Mouse (Mus musculus): ENCODE results near the gene Ccdc27. TPM values are rescaled to one million over a fixed set of nuclear protein-coding genes. Genes with fewer than 3 reads are reported as not detected.

Ccdc27 gene
- polyA plus RNA-seq, 1 experiment from 2014 or later = not detected

DNA sequence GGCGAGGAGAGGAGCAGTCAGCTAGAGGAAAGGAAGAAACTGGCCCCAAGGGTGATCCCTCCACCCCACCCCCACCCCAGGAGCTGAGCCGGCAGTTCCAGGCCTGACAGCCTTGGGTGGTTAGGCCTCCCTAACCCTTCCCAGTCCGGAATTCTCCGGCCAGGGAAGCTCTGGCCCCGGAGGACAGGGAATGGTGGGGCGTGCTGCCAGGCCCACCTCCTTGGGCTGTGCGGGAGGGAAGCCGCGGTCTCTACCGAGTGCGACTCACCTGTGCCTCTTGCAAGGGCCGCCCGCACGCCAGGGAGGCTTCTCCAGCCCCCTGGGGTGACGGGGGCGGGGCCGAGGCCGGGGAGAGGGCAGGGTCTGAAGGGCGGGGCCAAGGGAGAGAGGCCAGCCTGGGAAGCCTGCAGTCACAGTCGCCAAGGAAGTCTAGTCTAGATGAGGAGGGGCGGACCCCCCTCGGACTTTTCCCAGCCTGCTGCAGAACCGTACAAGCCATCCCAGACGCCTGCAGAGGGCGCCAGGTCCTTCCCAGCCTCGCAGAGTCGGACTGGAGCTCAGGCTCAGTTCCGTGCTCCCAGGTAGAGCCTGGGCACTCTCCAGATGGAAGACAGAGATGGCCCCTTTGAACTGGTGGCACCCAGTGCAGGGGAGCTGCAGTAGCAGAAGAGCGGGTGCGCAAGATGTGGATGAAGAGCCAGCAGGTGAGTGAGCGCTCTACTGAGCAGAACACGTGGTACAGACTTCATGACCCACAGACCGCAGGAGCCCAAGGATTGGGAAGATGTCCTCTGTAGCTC lies 16.6 kb downstream of the Ccdc27 start, which contains the start of gene Smim1:
Gene Smim1, minus strand, starts transcription at position 590 of the 800 bp plus-strand sequence.
- peak within 1 kb of the TSS; percentile 99 for H3K27ac ChIP-seq
- DNase-seq (peak; percentile 86), ATAC-seq (ENCODE audit: low read depth) (peak; percentile 61)
- H3K4me1 ChIP-seq (replicated peaks) = peaks cover 70% of the 10 kb centered on the region
- H3K9ac ChIP-seq = peak within 1 kb of the TSS; percentile 91
- WGBS (ENCODE audit: insufficient replicate concordance) = under 1% methylated on average over 33 of the region's 33 CpGs
- peak within 1 kb of the TSS; percentile 80 for H3K4me3 ChIP-seq (replicated peaks)
- H3K36me3 ChIP-seq = peaks cover 41% of the 10 kb centered on the region
- peak within 1 kb of the TSS; percentile 79 for H3K4me2 ChIP-seq
- H3K9me3 ChIP-seq (replicated peaks) = no peaks in the 10 kb centered on the region
- H3K27me3 ChIP-seq = no peaks in the 10 kb centered on the region

DNA sequence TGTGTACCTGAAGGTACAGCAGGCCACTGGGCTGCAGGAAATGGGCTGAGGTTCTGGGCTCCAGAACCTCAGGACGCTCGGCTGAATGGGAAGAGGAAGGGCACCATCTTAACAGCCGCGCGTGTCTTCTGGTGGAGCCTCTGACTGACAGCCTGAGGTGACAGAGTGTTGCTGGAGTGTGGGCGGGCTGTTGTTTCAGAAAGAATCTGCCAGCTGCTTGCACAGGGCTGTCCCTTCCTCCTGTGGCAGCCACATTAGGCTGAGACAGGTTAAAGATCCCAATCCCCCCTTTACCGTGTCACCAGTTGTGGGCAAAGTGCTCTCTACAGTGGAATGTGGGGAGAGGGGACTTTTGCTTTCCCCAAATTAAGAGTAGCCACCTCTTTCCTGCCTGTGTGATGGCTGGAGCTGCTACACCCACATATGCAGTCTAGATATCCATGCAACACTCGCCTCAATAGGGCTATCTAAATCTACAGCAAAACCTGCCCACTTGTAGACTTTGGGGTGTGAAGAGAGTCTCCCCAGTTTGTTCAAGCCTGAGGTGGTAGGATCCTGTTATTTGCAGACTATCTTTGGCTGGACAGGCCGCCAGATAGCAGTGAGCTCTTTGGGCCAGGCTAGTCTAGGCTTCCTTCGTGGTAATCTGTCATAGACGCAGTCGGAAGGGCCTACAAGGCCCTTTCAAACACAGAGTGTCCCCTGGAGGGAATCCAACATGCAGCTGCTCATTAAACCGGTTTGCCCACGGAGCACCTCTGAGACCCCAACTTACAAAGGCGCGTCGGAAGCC lies 17.6 kb downstream of the Ccdc27 start:
- Histone ChIP-seq H3K9me3 (replicated peaks) (no peaks in the 10 kb centered on the region), H3K4me1 (replicated peaks) (peaks cover 73% of the 10 kb centered on the region), H3K27me3 (no peaks in the 10 kb centered on the region), H3K4me3 (replicated peaks) (peak overlapping the region; percentile 80), H3K36me3 (peaks cover 41% of the 10 kb centered on the region), H3K9ac (peak overlapping the region; percentile 91), H3K4me2 (peak overlapping the region; percentile 79), H3K27ac (peak overlapping the region; percentile 99)
- no peak for ATAC-seq (ENCODE audit: low read depth)
- peak; percentile 43 for DNase-seq
- WGBS (ENCODE audit: insufficient replicate concordance) = 10% methylated on average over 17 of the region's 17 CpGs

DNA sequence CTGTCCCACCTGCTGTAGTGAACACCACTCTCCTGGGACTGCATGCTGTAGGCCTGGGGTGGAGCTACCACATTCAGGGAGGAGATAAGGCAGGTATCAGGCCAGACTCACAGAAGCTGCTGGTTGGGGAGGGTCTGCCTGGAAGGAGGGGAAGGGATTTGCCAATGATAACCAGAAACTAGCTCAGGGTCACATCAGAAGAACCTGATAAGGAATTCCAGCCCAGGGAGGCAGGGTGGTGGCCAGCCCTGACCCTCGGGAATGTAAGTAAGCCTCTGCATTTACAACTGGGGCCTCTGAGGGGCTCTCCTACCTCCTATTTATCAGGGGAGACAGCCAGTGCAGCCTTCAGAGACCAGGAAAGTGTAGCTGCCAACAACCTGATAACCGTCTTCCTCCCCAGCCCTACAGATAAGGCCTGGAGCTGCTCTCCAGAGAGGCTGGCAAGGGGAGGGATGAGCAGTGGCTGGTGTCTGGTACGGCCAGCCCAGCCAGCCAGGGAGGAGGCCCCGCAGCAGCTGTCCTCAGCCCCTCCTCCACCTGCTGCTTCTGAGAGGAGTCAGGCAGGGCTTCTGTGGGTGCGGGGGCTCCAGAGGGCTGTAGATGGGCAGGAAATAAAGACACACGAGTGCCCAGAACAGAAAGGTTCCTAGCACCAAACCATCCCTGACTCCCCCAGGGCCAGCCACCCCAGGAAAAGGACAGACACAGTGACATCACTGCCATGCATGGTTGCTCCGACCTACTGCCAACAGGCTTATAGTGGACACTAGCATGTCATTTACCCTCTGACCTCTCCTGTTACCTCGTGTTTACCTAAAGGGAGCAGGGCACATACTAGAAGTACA lies 18.5 kb downstream of the Ccdc27 start:
- peak overlapping the region; percentile 80 for H3K4me3 ChIP-seq (replicated peaks)
- H3K27me3 ChIP-seq = no peaks in the 10 kb centered on the region
- WGBS (ENCODE audit: insufficient replicate concordance) = 1% methylated on average over 8 of the region's 8 CpGs
- ATAC-seq (ENCODE audit: low read depth) = peak; percentile 85
- peak overlapping the region; percentile 91 for H3K9ac ChIP-seq
- peak overlapping the region; percentile 99 for H3K27ac ChIP-seq
- peak; percentile 88 for DNase-seq
- peaks cover 81% of the 10 kb centered on the region for H3K4me1 ChIP-seq (replicated peaks)
- H3K4me2 ChIP-seq = peak overlapping the region; percentile 79
- no peaks in the 10 kb centered on the region for H3K9me3 ChIP-seq (replicated peaks)
- H3K36me3 ChIP-seq = peaks cover 48% of the 10 kb centered on the region

DNA sequence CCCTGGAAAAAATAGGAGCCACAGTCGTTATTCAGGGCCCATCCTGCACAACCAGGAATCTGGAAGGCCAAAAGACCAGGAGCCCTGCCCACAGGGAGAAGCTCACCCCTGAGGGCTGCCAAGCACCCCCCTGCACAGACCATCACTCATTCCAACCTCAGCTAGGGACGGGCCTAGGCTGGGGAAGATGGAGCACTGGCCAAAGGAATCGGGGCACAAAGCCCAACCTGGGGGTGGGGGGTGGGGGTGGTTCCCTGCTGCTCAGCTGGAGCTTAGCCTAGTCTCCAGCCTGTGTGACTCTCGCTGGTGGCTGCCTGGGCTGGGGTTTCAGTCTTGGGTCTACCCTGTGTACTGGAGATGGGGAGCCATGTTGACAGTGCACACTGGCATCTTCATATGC lies 19.6 kb downstream of the Ccdc27 start:
- DNase-seq (no peak), ATAC-seq (ENCODE audit: low read depth) (no peak)
- peak overlapping the region; percentile 99 for H3K27ac ChIP-seq
- WGBS (ENCODE audit: insufficient replicate concordance) = 51% methylated on average over 4 of the region's 4 CpGs
- peaks cover 75% of the 10 kb centered on the region for H3K4me1 ChIP-seq (replicated peaks)
- peaks cover 59% of the 10 kb centered on the region for H3K36me3 ChIP-seq
- peak overlapping the region; percentile 80 for H3K4me3 ChIP-seq (replicated peaks)
- peak overlapping the region; percentile 79 for H3K4me2 ChIP-seq
- no peaks in the 10 kb centered on the region for H3K9me3 ChIP-seq (replicated peaks)
- no peaks in the 10 kb centered on the region for H3K27me3 ChIP-seq
- H3K9ac ChIP-seq = peak overlapping the region; percentile 91

DNA sequence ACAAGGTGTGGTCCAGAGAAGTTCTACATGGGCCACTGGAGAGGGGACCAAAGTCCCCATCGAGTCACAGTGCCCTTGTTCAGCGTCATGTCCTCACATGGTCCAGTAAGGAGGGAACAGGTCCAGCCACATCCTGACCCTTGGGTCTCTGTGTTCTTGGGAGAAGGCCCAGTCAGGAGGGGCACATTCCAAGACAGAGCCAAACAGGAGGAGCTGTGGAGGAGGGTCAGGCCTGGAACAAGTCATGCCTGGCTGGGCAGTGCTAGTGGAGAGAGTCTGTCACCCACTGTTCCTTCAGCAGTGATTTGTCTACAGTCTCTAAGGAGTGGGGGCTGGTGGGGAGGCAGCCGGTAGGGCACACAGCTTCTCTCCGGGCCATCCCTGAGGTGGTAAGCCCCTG lies 20.1 kb downstream of the Ccdc27 start:
- Histone ChIP-seq H3K27me3 (no peaks in the 10 kb centered on the region), H3K4me1 (replicated peaks) (peaks cover 71% of the 10 kb centered on the region), H3K36me3 (peaks cover 63% of the 10 kb centered on the region), H3K27ac (peak overlapping the region; percentile 99), H3K4me3 (replicated peaks) (peak overlapping the region; percentile 80), H3K4me2 (peak overlapping the region; percentile 79), H3K9me3 (replicated peaks) (no peaks in the 10 kb centered on the region), H3K9ac (peak overlapping the region; percentile 91)
- DNase-seq (no peak), ATAC-seq (ENCODE audit: low read depth) (no peak)
- WGBS (ENCODE audit: insufficient replicate concordance) = 83% methylated on average over 4 of the region's 4 CpGs

DNA sequence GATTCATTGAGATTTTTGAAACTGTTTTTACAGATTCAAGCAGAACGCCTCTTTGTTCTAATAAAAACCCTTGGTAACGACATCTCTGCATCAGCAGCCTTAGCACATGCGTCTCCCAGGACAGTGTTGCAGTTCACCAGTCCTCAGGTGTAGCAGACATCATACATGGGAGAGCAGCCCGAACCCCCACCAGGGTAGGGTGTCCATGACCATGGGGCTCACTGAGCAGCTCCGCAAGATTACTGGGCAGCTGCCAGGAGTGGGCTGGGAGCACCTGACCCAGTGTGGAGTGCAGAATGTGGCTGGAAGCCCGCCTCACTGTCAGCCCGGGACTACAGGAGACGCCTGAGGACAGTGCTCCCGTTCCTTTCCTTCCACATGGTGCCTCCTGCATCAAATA lies 21.0 kb downstream of the Ccdc27 start:
- Histone ChIP-seq H3K27ac (peak overlapping the region; percentile 99), H3K27me3 (no peaks in the 10 kb centered on the region), H3K36me3 (peaks cover 73% of the 10 kb centered on the region), H3K4me1 (replicated peaks) (peaks cover 61% of the 10 kb centered on the region), H3K4me2 (peak overlapping the region; percentile 79), H3K9ac (peak overlapping the region; percentile 91; the same call in 1 of the 2 replicates), H3K4me3 (replicated peaks) (no peak overlapping the region), H3K9me3 (replicated peaks) (no peaks in the 10 kb centered on the region)
- ATAC-seq (ENCODE audit: low read depth) (no peak), DNase-seq (no peak)
- 73% methylated on average over 9 of the region's 9 CpGs for WGBS (ENCODE audit: insufficient replicate concordance)

DNA sequence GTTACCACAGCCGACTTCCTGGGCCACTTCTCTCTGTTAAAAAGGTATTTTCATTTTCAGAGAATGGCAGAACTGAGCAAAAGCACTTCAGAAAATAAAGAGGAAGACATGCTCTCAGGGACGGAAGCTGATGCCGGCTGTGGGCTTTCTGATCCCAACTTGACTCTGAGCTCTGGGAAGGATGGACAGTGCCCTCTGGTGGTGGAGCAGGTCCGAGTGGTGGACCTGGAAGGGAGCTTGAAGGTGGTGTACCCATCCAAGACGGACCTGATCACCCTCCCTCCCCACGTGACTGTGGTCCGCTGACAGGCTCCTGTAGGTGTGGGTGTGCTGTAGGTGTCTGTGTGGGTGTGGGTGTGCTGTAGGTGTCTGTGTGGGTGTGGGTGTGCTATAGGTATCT lies 22.9 kb downstream of the Ccdc27 start:
- Histone ChIP-seq H3K4me2 (no peak overlapping the region), H3K27me3 (no peaks in the 10 kb centered on the region), H3K9me3 (replicated peaks) (no peaks in the 10 kb centered on the region), H3K4me3 (replicated peaks) (no peak overlapping the region), H3K4me1 (replicated peaks) (peaks cover 52% of the 10 kb centered on the region), H3K36me3 (peaks cover 91% of the 10 kb centered on the region), H3K27ac (peak overlapping the region; percentile 99; the same call in 1 of the 2 replicates), H3K9ac (no peak overlapping the region)
- ATAC-seq (ENCODE audit: low read depth) (no peak), DNase-seq (peak; percentile 46)
- 60% methylated on average over 7 of the region's 7 CpGs for WGBS (ENCODE audit: insufficient replicate concordance)

DNA sequence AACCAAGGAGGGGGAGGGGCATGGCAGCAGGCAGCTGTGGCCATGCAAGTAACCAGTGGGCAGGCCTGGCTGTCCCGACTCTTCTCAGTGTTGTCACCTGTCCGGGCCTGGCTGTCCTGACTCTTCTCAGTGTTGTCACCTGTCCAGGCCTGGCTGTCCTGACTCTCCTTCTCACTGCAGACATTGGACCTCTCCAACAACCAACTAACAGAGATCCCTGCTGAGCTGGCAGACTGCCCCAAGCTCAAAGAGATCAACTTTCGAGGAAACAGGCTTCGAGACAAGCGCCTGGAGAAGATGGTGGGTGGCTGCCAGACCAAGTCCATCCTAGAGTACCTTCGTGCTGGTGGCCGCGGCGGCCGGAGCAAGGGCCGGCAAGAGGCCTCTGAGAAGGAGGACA lies 27.0 kb downstream of the Ccdc27 start:
- H3K9me3 ChIP-seq (replicated peaks) = no peaks in the 10 kb centered on the region
- ATAC-seq (ENCODE audit: low read depth) (no peak), DNase-seq (no peak)
- peaks cover 48% of the 10 kb centered on the region for H3K4me1 ChIP-seq (replicated peaks)
- 91% methylated on average over 11 of the region's 11 CpGs for WGBS (ENCODE audit: insufficient replicate concordance)
- H3K27me3 ChIP-seq = no peaks in the 10 kb centered on the region
- no peak overlapping the region for H3K9ac ChIP-seq
- peaks cover 72% of the 10 kb centered on the region for H3K36me3 ChIP-seq
- H3K4me2 ChIP-seq = no peak overlapping the region
- no peak overlapping the region for H3K4me3 ChIP-seq (replicated peaks)
- no peak overlapping the region for H3K27ac ChIP-seq

DNA sequence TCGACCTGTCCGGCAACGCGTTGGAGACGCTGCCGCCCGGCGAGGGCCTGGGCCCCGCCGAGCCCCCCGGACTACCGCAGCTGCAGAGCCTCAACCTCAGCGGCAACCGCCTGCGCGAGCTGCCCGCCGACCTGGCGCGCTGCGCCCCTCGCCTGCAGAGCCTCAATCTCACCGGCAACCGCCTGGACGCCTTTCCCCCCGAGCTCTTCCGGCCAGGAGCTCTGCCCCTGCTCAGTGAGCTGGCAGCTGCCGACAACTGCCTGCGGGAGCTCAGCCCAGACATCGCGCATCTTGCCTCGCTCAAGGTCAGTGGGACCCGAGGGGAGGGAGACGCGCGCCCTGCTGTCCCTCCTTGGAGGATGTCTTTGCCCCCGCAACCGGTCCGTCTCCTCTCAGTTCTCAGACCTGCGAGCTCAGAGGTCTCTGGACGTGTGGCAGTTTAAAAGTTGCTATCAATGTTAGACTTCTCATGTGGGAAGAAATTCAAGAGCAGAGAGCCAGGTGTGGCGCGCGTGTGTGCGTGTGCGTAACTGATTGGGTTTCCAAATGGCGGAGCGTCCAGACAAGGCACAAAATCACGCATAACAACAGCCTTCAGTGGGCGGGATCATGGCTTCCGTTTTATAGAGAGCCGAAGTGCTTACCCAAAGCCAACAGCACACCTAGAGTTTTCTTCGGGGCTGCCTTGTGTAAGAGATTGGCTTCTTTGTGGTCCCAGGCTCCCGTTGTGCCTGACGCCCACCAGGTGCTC lies 30.2 kb downstream of the Ccdc27 start:
- ATAC-seq (ENCODE audit: low read depth) = no peak
- peaks cover 41% of the 10 kb centered on the region for H3K36me3 ChIP-seq
- H3K9ac ChIP-seq = peak overlapping the region; percentile 97
- WGBS (ENCODE audit: insufficient replicate concordance) = under 1% methylated on average over 55 of the region's 55 CpGs
- peak overlapping the region; percentile 100 for H3K4me3 ChIP-seq (replicated peaks)
- DNase-seq = peak; percentile 14
- peak overlapping the region; percentile 86 for H3K4me2 ChIP-seq
- peak overlapping the region; percentile 81 for H3K27ac ChIP-seq
- H3K9me3 ChIP-seq (replicated peaks) = no peaks in the 10 kb centered on the region
- peaks cover 40% of the 10 kb centered on the region for H3K4me1 ChIP-seq (replicated peaks)
- H3K27me3 ChIP-seq = no peaks in the 10 kb centered on the region

DNA sequence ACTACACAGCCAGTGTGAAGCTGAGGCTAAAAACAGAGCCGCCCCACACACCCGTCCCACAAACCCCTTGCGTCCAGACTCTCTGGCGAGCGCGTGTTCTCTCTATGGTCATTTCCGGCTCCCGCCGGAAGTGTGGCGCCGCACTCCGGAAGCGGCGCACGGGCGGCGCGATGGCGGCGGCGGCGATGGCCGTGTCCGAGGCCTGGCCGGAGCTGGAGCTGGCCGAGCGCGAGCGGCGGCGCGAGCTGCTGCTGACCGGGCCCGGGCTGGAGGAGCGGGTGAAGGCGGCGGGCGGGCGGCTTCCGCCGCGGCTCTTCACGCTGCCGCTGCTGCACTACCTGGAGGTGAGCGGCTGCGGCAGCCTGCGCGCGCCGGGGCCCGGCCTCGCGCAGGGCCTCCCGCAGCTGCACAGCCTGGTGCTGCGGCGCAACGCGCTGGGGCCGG lies 30.8 kb downstream of the Ccdc27 start, which contains the start of gene Lrrc47:
Gene Lrrc47, plus strand, starts transcription at position 86 of the 444 bp plus-strand sequence.
- DNase-seq = peak; percentile 71
- peak within 1 kb of the TSS; percentile 81 for H3K27ac ChIP-seq
- H3K9me3 ChIP-seq (replicated peaks) = no peaks in the 10 kb centered on the region
- H3K4me2 ChIP-seq = peak within 1 kb of the TSS; percentile 86
- ATAC-seq (ENCODE audit: low read depth) = peak; percentile 92
- H3K9ac ChIP-seq = peak within 1 kb of the TSS; percentile 97
- H3K4me1 ChIP-seq (replicated peaks) = peaks cover 40% of the 10 kb centered on the region
- peak within 1 kb of the TSS; percentile 100 for H3K4me3 ChIP-seq (replicated peaks)
- H3K36me3 ChIP-seq = peaks cover 40% of the 10 kb centered on the region
- WGBS (ENCODE audit: insufficient replicate concordance) = 0% methylated on average over 52 of the region's 59 CpGs
- no peaks in the 10 kb centered on the region for H3K27me3 ChIP-seq
